Mouse (Mus musculus): ENCODE data around the gene Usp6nl. TPM values are rescaled to one million over a fixed set of nuclear protein-coding genes. Genes with fewer than 3 reads are reported as not detected.

Usp6nl gene
- total RNA-seq, 2 experiments from 2014 or later, result 6.2 to 6.6 TPM

GRCm38 (mm10) chr2:6374216-6374615 lies 51.7 kb downstream of the Usp6nl start:
- no peak for DNase-seq

DNA sequence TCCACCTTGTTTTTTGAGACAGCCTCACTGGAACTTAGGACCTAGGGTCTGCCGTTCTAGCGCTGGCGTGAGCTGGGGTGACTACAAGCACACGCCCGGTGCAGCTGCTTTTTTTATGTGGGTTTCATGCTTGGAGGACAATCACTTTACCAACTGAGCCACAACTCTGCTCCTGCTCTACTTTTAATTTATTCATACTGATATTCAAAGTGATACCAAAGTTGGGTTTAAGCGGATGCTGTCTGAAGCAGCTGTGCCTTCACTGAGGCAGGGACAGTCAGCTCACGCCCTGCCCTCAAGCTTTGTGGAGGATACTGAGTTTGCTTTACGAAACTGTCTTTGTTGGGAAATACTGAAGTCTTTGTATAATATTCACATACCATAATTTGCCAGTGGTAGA lies 53.6 kb downstream of the Usp6nl start:
- DNase-seq, result no peak

GRCm38 (mm10) chr2:6376941-6377340 lies 54.5 kb downstream of the Usp6nl start:
- no peak for DNase-seq

DNA sequence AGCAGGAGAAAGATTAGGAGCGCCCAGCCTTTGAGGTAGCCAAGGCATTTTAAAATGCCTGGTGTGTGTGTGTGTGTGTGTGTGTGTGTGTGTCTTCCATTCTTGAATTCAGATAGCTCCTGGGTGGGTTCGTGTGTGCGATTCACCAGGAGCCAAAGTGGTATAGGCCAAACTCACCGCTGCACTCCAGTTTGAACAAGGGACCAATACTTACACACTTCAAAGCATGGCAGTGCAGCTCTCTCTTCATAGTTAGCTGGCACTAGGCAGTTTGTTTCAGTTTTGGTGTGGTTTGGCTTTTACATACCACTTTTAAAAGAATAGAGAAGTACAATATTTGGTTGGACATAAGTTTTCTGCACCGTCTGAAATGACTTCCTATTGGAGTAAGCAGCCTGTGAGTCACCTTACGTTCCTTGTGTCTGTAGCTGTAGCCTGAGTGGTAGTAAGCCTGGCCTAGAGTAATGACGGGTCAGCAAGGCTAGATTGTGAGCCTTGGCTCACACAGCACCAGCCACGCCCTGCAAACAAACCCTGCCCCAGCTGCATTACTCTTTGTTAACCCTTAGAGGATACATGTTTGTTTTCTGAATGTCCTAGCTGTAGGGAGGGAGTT lies 56.2 kb downstream of the Usp6nl start:
- DNase-seq, result peak in 1 of 2 experiments; percentile 11

GRCm38 (mm10) chr2:6379731-6380212 lies 57.3 kb downstream of the Usp6nl start:
- no peak for DNase-seq

- no peak for DNase-seq
Observed at GRCm38 (mm10) chr2:6380401-6380800, 57.9 kb downstream of the Usp6nl start.

DNA sequence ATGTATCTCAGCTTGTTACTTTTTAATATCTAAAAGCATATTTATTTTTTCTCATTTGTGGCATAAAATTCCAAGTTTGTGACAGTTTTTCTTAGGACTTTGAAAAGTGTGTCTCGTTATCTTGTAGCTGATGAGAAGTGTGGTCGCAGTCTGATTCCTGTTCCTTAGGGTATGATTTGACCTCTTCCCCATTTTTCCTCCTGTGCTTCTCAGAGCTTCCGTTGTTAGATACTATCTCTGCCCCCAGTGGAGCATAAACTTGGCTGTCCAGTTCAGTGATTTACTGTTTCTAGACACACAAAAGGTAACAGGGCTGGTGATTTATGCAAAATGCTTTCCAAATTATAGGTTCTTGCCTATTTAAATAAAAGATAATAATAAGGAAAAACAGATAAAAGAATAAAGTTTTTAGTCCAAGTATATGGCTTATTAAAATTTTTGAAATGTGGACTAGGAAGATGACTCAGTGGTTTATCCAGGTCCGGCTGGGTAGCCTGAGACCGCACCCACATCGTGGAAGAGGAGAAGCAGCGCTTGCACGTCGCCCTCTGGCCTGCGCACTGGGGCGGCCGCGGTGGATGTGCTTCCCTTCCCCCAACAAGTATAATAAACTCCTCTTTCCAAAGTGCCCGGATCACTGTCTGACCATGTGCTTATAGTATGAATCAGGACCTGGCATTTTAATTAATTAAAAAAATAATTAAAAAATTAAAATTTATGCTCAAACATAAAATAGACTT lies 62.1 kb downstream of the Usp6nl start:
- no peak for DNase-seq

GRCm38 (mm10) chr2:6389162-6389561 lies 66.7 kb downstream of the Usp6nl start:
- no peak for DNase-seq

GRCm38 (mm10) chr2:6391261-6391660 lies 68.8 kb downstream of the Usp6nl start:
- DNase-seq, result no peak

DNA sequence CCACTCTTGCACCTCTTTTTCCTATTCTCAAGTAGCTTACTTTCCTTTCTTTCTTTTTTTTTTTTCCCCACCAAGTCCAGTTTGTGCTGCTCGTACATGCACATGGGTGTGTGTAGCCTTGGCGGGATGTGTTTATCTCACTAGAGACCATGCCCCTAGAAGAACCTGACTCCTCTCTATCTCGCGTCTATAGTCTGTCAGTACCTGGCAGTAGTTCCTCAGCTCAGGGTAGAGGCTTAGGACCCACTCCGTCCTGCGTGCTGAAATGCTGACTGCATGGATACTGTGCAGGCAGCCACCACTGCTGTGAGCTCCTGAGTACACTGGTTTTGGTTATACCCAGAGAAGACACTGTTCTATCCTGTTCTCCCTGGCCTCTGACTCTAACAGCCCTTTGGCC lies 69.5 kb downstream of the Usp6nl start:
- DNase-seq, result no peak

GRCm38 (mm10) chr2:6395851-6396625 lies 73.6 kb downstream of the Usp6nl start:
- DNase-seq, result no peak

GRCm38 (mm10) chr2:6396626-6397146 lies 74.2 kb downstream of the Usp6nl start:
- DNase-seq, result no peak

DNA sequence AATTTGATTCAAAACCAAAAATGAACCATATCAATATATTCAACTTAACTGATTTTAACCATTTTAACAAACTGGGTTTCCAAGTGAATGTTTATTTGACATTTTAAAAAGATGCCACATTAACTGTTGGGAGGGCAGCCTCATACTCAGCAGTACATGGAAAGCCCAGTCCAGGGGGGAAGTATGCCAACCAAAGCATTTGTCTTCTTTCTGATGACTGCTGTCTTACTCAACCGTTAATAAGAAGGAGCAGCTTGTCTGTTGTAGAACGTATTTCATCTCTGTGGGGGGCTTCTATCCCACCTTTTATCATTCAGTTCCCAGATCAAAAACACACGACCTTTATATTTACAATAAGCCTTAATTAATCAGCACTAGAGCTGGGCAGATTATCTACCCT lies 74.7 kb downstream of the Usp6nl start:
- DNase-seq, result no peak

DNA sequence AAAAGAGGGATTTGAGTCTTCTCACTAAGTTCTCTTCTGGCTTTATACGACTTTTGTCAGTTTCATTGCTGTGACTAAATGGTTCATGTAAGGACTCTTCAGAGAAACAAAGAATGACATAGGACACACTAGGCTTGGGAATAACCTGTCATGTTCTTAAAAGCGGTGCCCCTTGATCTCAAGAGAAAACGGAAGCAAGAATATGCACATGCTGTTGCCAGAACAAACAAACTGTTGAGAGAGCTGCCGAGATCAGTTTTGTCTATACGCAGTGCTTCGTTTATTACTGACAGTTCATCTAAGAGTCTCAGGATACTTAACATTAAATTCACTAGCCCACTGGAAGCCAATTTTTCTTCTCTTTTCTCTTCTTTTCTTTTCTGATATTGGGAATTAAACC lies 76.4 kb downstream of the Usp6nl start:
- DNase-seq, result no peak

- no peak for DNase-seq
Observed at GRCm38 (mm10) chr2:6401039-6401438, 78.6 kb downstream of the Usp6nl start.

GRCm38 (mm10) chr2:6403375-6403774 lies 80.9 kb downstream of the Usp6nl start:
- no peak for DNase-seq

DNA sequence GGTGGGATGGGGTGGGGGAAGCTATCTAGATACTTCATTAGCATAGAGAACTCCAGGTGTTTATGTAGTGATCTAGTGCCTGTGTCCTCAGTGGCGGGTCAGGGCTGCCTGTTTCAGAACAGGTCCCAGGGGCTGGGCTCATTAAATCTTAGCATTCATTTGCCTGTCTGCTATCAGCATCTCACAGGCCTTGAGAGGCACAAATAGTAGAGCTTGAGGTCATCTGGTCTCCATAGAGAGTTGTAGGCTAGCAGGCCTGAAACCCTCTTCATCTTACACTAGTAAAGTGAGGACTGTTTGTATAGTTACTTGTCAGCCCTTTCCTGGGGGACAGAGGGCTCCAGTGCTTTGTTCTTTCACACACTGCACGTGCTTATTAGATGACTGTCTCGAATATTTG lies 81.5 kb downstream of the Usp6nl start:
- no peak for DNase-seq

- no peak for DNase-seq
Observed at GRCm38 (mm10) chr2:6404627-6405026, 82.2 kb downstream of the Usp6nl start.

- peak; percentile 83 to 90 for DNase-seq
Observed at GRCm38 (mm10) chr2:6405059-6406033, 82.9 kb downstream of the Usp6nl start.

DNA sequence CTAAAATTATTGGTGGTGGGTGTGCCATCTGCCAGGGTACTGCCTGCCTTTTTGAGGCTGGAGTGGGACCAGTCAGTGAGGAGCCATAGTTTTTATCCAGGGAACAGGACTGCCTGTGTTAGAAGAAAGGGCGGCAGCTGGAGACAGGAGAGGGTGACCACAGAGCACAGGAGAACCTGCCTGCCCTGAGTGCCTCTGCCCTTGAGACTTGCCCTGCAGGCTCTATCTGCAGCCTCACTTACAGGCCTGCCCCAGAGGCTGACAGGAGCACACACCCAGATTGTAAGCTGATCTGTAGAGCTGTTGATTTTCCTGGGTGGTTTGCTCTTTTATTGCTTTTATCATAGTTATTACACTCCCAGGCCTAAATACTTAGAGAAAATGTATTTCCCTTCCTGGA lies 85.2 kb downstream of the Usp6nl start:
- DNase-seq, result no peak

- DNase-seq, result no peak
Observed at GRCm38 (mm10) chr2:6412645-6413044, 90.2 kb downstream of the Usp6nl start.

DNA sequence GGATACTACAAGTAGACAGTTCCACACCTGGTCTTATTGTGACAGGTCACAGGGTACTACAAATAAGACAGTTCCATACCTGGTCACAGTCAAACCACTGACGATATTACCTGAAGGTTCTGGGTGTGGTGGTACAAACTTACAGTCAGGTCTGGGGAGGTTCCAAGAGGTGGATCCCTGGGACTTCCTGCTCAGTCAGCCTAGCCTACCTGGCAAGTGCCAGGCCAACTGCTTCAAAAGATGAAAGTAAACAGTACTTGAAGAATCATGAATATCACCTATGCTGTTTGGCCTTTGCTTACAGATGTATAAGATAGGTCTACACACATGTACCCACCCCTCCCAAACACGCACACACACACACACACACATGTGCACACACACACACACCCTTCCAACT lies 91.3 kb downstream of the Usp6nl start:
- no peak for DNase-seq
